Mouse (Mus musculus) forebrain, embryonic 11.5 days (tissue): ENCODE data around the gene Olfr1414. TPM values are rescaled to one million over a fixed set of nuclear protein-coding genes. Genes with fewer than 3 reads are reported as not detected.
"Not testable (repeated sequence)": the region's sequence is repeated elsewhere in the genome, so short reads cannot be mapped to it uniquely, and the experiment has no call there.

Experiments
- ATAC-seq: fragments of 200-750 bp; cut with Nextera tagmentation; replicated peaks from 2 replicates; pipeline ENCODE4 v1.8.0; 2017; ENCODE audit warnings: moderate TSS enrichment; ENCODE audit not compliant: low FRiP score
- DNase-seq: peaks from one replicate; pipeline ENCODE4 v3.0.0-alpha.2; 2017; ENCODE audit warnings: low spot score
- H3K27ac ChIP-seq: fragments of 300-500 bp; sonication (generic); 2 replicates; pipeline ENCODE4 v1.5.1; 2014; ENCODE audit warnings: low read depth, low read length
- H3K27me3 ChIP-seq: fragments of 300-500 bp; sonication (generic); 2 replicates; pipeline ENCODE4 v1.6.1; 2014; ENCODE audit warnings: mild to moderate bottlenecking, low read length, mixed read lengths; ENCODE audit not compliant: control insufficient read depth, insufficient read depth
- H3K36me3 ChIP-seq: fragments of 300-500 bp; sonication (generic); 2 replicates; pipeline ENCODE4 v1.6.1; 2014; ENCODE audit warnings: mild to moderate bottlenecking, low read length, moderate library complexity, mixed read lengths; ENCODE audit not compliant: control insufficient read depth, insufficient read depth
- H3K4me1 ChIP-seq: fragments of 300-500 bp; sonication (generic); replicated peaks from 2 replicates; pipeline ENCODE4 v1.6.1; 2014; ENCODE audit warnings: low read length, mixed read lengths; ENCODE audit not compliant: control insufficient read depth, insufficient read depth
- H3K4me2 ChIP-seq: fragments of 300-500 bp; sonication (generic); 2 replicates; pipeline ENCODE4 v1.6.1; 2014; ENCODE audit warnings: low read depth, mild to moderate bottlenecking, low read length, moderate library complexity, mixed read lengths; ENCODE audit not compliant: severe bottlenecking
- H3K4me3 ChIP-seq: fragments of 300-500 bp; sonication (generic); 2 replicates; pipeline ENCODE4 v1.5.1; 2014; ENCODE audit warnings: low read depth, low read length
- H3K9ac ChIP-seq: fragments of 300-500 bp; sonication (generic); 2 replicates; pipeline ENCODE4 v1.6.1; 2014; ENCODE audit warnings: low read length
- H3K9me3 ChIP-seq: fragments of 300-500 bp; sonication (generic); 2 replicates; pipeline ENCODE4 v1.6.1; 2016; ENCODE audit warnings: low read length, mixed read lengths; ENCODE audit not compliant: control insufficient read depth
- WGBS: fragments of 180-500 bp; shearing (Covaris S2); extraction: QIAGEN DNeasy Blood & Tissue Kit; methylation state at CpG from one replicate; pipeline ENCODE4 v1.1.7; 2014; 5-methylcytosine and 5-hydroxymethylcytosine counted together
- polyA plus RNA-seq: library from polyadenylated mRNA; unstranded; fragments of >200 nt; fragmentation: Nextera tagmentation; extraction: Ambion mirVana; gene quantifications from 2 replicates; pipeline ENCODE4 v1.2.1, GENCODE M21; 2014

Gene Olfr1414
- not detected in 2 replicates for polyA plus RNA-seq

DNA sequence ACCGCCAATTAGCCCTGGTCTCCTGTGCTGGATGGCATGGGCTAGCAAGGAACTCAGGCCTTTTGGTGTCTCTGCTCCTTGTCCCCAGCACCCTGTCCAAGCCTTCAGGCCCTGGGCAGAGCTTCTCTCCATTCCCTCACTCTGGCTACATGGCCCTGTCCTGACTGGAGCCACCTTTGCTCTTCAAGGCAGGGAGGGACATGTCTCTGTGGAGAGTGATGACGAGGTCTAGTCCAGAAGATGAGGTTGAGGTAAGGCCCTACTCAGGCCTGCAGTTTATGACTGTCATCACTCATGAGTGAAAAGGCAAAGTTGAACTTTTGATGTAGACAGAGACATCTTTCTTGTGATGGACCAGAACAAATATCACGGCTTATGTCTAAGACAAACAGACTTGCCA is at the start of gene Olfr1414:
Olfr1414 (minus strand) TSS at position 101 of the 400 bp plus-strand sequence.
- Histone ChIP-seq H3K4me1 (no peaks in the 10 kb centered on the region), H3K9ac (no peak within 1 kb of the TSS), H3K27ac (no peak within 1 kb of the TSS), H3K9me3 (no peaks in the 10 kb centered on the region), H3K36me3 (no peaks in the 10 kb centered on the region), H3K4me3 (no peak within 1 kb of the TSS), H3K4me2 (no peak within 1 kb of the TSS), H3K27me3 (no peaks in the 10 kb centered on the region)
- DNase-seq, result no peak
- ATAC-seq, result no peak
- WGBS, result 87% methylated on average over 3 of the region's 3 CpGs

DNA sequence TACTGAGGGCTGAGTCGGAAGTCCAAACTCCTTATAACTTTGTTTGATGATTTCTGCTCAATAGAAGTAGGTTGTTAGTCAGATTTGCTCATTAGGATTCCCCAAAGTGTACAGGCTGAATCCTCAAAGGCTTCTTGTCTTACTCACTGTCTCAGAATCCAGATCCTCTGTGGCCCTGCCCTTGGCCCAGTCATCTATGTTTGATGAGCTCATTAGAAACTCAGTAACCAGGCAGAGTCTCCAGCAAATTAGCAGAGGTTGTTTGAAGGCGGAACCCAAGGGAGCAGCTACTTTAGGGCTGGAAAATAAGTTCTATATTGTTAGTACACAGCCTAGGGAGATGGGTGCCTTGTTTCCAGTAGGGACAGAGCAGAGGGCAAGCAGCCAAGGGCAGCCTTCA is 27.5 kb upstream of the Olfr1414 start:
- H3K4me1 ChIP-seq, result no peaks in the 10 kb centered on the region
- ATAC-seq, result no peak
- 73% methylated on average over 2 of the region's 2 CpGs for WGBS
- H3K36me3 ChIP-seq, result no peaks in the 10 kb centered on the region
- H3K9ac ChIP-seq, result no peak overlapping the region
- H3K9me3 ChIP-seq, result no peaks in the 10 kb centered on the region
- no peak overlapping the region for H3K27ac ChIP-seq
- no peaks in the 10 kb centered on the region for H3K27me3 ChIP-seq
- H3K4me3 ChIP-seq, result no peak overlapping the region
- DNase-seq, result no peak
- H3K4me2 ChIP-seq, result no peak overlapping the region

DNA sequence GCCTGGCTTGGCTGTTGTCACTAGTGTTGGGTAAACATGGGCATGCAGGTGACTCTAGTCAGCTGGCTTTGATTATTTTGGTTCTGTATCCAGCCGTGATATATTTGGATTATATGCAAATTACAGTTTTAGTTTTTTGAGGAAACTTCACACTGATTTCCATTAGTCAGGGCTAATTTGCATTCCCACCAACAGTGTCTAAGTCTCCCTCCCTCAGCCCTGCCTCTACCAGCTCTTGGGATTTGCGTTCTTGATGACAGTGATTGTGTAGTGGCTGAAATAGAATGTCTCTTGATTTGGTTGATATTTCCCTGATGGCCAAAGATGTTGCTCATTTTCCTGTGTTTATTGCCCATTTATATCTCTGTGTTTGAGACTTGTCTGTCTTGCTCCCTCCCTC is 20.6 kb upstream of the Olfr1414 start:
- no peaks in the 10 kb centered on the region for H3K4me1 ChIP-seq
- no peak overlapping the region for H3K4me3 ChIP-seq
- 53% methylated on average over 2 of the region's 2 CpGs for WGBS
- H3K27ac ChIP-seq, result no peak overlapping the region
- H3K27me3 ChIP-seq, result no peaks in the 10 kb centered on the region
- no peak overlapping the region for H3K9ac ChIP-seq
- H3K9me3 ChIP-seq, result no peaks in the 10 kb centered on the region
- no peak for DNase-seq
- H3K4me2 ChIP-seq, result no peak overlapping the region
- no peak for ATAC-seq
- no peaks in the 10 kb centered on the region for H3K36me3 ChIP-seq

DNA sequence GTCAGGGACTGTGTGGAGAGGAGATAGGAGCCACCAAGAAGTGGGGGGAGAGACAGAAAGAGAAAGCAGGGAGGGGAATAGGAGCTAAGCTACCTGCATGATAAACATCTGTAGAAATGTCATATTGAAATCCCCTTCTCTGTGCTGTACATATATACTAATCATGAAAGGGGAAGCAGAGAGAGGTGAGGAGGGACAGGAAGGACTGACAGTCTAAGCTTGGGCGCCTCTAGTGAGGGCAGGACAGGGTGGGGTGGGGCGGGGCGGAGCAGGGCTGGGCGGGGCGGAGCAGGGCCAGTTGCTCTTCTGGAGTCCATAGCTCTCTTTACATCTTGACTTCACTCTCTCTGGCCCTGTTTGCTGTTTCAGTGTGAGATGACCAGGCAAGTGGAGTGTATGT is 18.5 kb upstream of the Olfr1414 start:
- Histone ChIP-seq H3K27me3 (no peaks in the 10 kb centered on the region), H3K4me2 (no peak overlapping the region), H3K4me3 (no peak overlapping the region), H3K4me1 (no peaks in the 10 kb centered on the region), H3K9ac (no peak overlapping the region), H3K9me3 (no peaks in the 10 kb centered on the region), H3K36me3 (no peaks in the 10 kb centered on the region), H3K27ac (no peak overlapping the region)
- DNase-seq (no peak), ATAC-seq (no peak)
- 47% methylated on average over 5 of the region's 5 CpGs for WGBS

DNA sequence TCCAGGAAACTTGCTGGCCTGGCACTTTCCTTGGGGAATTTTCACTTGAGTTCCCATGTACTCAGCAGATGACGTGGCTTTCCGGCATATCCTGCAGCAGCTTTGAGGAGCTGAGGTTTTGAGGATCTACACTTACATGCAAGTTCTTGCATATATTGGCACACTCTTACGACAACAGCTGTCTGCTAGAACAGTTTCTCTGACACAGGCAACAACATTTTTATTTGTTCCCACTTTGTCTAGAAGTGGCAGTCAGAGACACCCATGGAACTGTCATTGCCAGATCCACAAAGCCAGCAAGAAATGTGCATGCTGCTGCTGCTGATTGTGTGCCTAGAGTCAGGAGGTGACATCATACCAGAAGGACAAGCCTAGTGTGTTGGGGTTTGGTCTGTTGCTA is 5.3 kb upstream of the Olfr1414 start:
- H3K4me3 ChIP-seq, result no peak overlapping the region
- WGBS, result 89% methylated on average over 3 of the region's 3 CpGs

DNA sequence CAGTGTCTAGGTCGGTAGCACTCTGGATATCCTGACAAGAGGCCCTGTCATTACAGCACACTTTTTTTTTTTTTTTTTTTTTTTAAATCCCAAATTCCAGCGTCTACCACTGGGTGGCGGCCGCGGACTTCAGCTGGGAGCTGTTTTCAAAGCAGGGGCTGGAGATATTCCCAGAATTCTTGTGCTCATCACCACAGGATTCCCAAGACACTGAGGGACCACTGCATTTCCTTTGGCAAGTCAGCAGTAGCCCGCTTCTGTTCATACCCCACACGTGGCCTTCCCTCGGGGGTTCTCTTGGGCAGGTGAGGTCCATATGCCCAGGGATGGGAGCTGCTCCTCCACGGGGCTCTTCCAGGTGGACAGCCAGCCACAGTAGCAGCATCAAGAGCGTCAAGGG is 2.9 kb upstream of the Olfr1414 start:
- Histone ChIP-seq H3K27ac (no peak overlapping the region), H3K4me1 (no peaks in the 10 kb centered on the region), H3K4me3 (no peak overlapping the region), H3K4me2 (no peak overlapping the region), H3K9me3 (no peaks in the 10 kb centered on the region), H3K9ac (no peak overlapping the region), H3K36me3 (no peaks in the 10 kb centered on the region), H3K27me3 (no peaks in the 10 kb centered on the region)
- ATAC-seq, result 0 out of 2 replicates have a peak, but pooled peaks have one; percentile 24
- DNase-seq, result peak; percentile 74
- WGBS, result 20% methylated on average over 10 of the region's 10 CpGs

More for the DNA sequence above, 5.3 kb upstream of the Olfr1414 start:
- H3K9ac ChIP-seq, result no peak overlapping the region
- H3K9me3 ChIP-seq, result no peaks in the 10 kb centered on the region
- H3K27me3 ChIP-seq, result no peaks in the 10 kb centered on the region
- no peaks in the 10 kb centered on the region for H3K4me1 ChIP-seq
- no peaks in the 10 kb centered on the region for H3K36me3 ChIP-seq
- no peak for DNase-seq
- no peak overlapping the region for H3K4me2 ChIP-seq
- H3K27ac ChIP-seq, result no peak overlapping the region
- no peak for ATAC-seq

DNA sequence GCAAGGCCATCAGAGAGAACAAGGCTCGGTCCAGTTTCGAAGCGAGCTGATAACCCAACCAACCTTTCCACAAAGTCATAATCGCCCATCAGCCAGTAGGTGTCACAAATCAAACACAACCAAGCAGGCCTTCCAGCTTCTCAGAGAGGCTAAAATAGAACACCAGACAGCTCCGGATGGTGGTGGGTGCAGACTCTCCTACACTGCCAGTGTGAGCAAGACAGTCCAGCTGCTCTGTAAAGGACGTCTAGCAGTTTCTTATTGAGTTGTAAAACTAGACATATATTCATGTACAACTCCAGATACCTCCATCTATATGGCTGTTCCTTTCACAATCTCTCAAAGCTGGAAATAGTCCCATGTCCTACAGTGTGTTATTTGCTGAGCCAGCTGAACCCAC is 585 bp upstream of the Olfr1414 start:
- Histone ChIP-seq H3K27me3 (no peaks in the 10 kb centered on the region), H3K9me3 (no peaks in the 10 kb centered on the region), H3K27ac (no peak overlapping the region), H3K9ac (no peak overlapping the region), H3K4me2 (no peak overlapping the region), H3K4me3 (no peak overlapping the region), H3K4me1 (no peaks in the 10 kb centered on the region), H3K36me3 (no peaks in the 10 kb centered on the region)
- 88% methylated on average over 6 of the region's 6 CpGs for WGBS
- ATAC-seq (no peak), DNase-seq (no peak)

DNA sequence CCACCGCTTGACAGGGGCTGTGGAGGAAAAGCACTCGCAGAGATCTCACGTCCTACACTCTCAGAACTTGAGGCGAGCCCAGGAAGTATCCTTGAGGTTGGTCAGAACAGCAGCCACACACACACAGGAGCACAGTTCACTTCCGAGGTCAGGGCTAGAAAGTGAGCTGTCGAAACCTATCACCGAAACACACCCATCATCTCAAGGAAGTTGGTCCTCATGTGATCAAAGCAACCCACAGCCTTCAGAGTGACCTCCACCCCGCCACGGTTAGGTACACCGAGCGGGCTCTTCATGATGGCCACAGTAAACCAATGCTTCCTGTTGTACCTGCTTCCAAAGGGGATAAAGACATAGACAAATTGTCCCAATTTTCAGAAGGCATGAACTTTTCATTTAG is 3.1 kb downstream of the Olfr1414 start:
- ATAC-seq, result no peak
- Histone ChIP-seq H3K9ac (no peak overlapping the region), H3K9me3 (no peaks in the 10 kb centered on the region), H3K36me3 (no peaks in the 10 kb centered on the region), H3K4me2 (no peak overlapping the region), H3K27me3 (no peaks in the 10 kb centered on the region), H3K4me1 (no peaks in the 10 kb centered on the region), H3K4me3 (no peak overlapping the region), H3K27ac (no peak overlapping the region)
- 88% methylated on average over 11 of the region's 11 CpGs for WGBS
- no peak for DNase-seq

DNA sequence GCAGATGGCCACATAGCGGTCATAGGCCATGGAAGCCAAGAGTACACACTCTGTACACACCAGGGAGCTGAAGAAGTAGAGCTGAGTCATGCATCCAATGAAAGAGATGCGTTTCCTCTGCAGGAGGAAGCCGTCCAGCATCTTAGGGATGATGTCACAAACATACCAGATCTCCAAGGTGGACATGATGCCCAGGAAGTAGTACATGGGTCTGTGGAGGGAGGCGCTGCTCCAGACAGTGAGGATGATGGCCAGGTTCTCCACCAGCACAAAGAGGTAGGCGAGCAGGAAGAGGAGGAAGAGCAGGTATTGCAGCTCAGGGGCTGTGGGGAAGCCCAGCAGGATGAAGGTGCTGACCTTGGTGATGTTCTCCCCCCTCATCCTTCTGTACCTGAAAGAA is 6.8 kb downstream of the Olfr1414 start:
- 86% methylated on average over 4 of the region's 5 CpGs for WGBS

More for the DNA sequence above, 6.8 kb downstream of the Olfr1414 start:
- not testable (repeated sequence) for H3K9ac ChIP-seq, DNase-seq, H3K9me3 ChIP-seq, H3K27ac ChIP-seq, H3K4me3 ChIP-seq, H3K4me1 ChIP-seq, H3K36me3 ChIP-seq, H3K4me2 ChIP-seq, H3K27me3 ChIP-seq, ATAC-seq
